ENCODE assay signal across 21 mouse cellular contexts in the genomic region with DNA sequence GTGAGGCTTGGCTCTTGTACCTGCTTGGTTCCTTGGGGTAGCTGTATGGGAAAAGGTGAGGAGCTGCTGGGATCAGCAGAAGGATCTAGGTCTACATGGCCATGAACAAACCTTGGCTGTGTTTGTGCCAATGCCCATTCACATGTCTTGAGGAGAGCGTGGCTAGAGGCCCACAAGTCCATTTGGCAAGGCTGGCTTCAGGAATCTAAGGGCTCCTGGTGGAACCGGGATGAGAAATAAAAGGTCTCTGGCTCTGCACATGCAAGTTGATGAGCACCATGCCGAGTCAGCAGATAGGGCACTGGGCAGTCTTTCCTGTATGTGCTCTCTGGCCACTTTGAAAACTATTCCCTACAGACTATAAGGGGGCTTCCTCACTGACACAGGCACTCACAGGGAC.
"Had no signal": no experiment of that assay in that cellular context is flagged by ENCODE, and none has a peak within 500 bp of the region (broad histone marks: within the 10 kb centered on the region; RNA-seq: fewer than 3 reads in every experiment).

No protein-coding gene starts in this region.

- H3K4me2 ChIP-seq: liver, embryonic 13.5 days; midbrain, embryonic 11.5 days; neural tube, embryonic 12.5 days; neural tube, embryonic 15.5 days had no signal

- H3K9ac ChIP-seq: liver, embryonic 13.5 days; neural tube, embryonic 12.5 days; neural tube, embryonic 15.5 days had no signal

- H3K27ac ChIP-seq: layer of hippocampus, adult 2 months; left cerebral cortex, adult 2 months; liver, embryonic 13.5 days; neural tube, embryonic 12.5 days; neural tube, embryonic 15.5 days; stomach, postnatal 0 days had no signal

- H3K4me1 ChIP-seq: liver, embryonic 13.5 days had no signal

- H3K36me3 ChIP-seq: liver, embryonic 13.5 days; neural tube, embryonic 12.5 days; neural tube, embryonic 15.5 days had no signal

- DNase-seq: kidney, adult 9 months; kidney, postnatal 14 days; kidney, postnatal 4 days; layer of hippocampus, adult 9-11 months; layer of hippocampus, postnatal 36 days; liver, embryonic 13.5 days; lung, adult 2 months; lung, postnatal 14 days; lung, postnatal 4 days; midbrain, embryonic 14.5 days; right cerebral cortex, adult 18-20 months; right cerebral cortex, postnatal 14 days; right cerebral cortex, postnatal 4 days; thymus, adult 2 months; thymus, postnatal 25 days had no signal

- H3K4me3 ChIP-seq: layer of hippocampus, adult 2 months; left cerebral cortex, adult 2 months; liver, embryonic 13.5 days; neural tube, embryonic 12.5 days; neural tube, embryonic 15.5 days had no signal

- H3K9me3 ChIP-seq: liver, embryonic 13.5 days; neural tube, embryonic 12.5 days; neural tube, embryonic 15.5 days had no signal

- H3K27me3 ChIP-seq: liver, embryonic 13.5 days; neural tube, embryonic 12.5 days; neural tube, embryonic 15.5 days had no signal
